Mouse (Mus musculus) neural tube, embryonic 12.5 days (tissue): ENCODE data around the gene Tma16. TPM values are rescaled to one million over a fixed set of nuclear protein-coding genes. Genes with fewer than 3 reads are reported as not detected.

Experiments used
- ATAC-seq: fragments of 200-750 bp; cut with Nextera tagmentation; 2 replicates; pipeline ENCODE4 v1.8.0; 2017; ENCODE audit warnings: low read depth, mild to moderate bottlenecking, moderate TSS enrichment, moderate library complexity; ENCODE audit not compliant: low FRiP score
- H3K27ac ChIP-seq: fragments of 300-500 bp; sonication (generic); 2 replicates; pipeline ENCODE4 v1.5.1; 2016
- H3K27me3 ChIP-seq: fragments of 300-500 bp; sonication (generic); replicated peaks from 2 replicates; pipeline ENCODE4 v1.6.1; 2016; ENCODE audit warnings: mild to moderate bottlenecking
- H3K36me3 ChIP-seq: fragments of 300-500 bp; sonication (generic); 2 replicates; pipeline ENCODE4 v1.6.1; 2016; ENCODE audit warnings: mild to moderate bottlenecking
- H3K4me1 ChIP-seq: fragments of 300-500 bp; sonication (generic); 2 replicates; pipeline ENCODE4 v1.6.1; 2016
- H3K4me2 ChIP-seq: fragments of 300-500 bp; sonication (generic); replicated peaks from 2 replicates; pipeline ENCODE4 v1.6.1; 2016; ENCODE audit warnings: mild to moderate bottlenecking
- H3K4me3 ChIP-seq: fragments of 300-500 bp; sonication (generic); 2 replicates; pipeline ENCODE4 v1.5.1; 2016
- H3K9ac ChIP-seq: fragments of 300-500 bp; sonication (generic); 2 replicates; pipeline ENCODE4 v1.6.1; 2016; ENCODE audit warnings: mild to moderate bottlenecking
- H3K9me3 ChIP-seq: fragments of 300-500 bp; sonication (generic); 2 replicates; pipeline ENCODE4 v1.6.1; 2016; ENCODE audit warnings: mild to moderate bottlenecking
- WGBS: fragments of 180-500 bp; shearing (Covaris S2); methylation state at CpG from one replicate; pipeline ENCODE4 v1.1.7; 2016; 5-methylcytosine and 5-hydroxymethylcytosine counted together
- polyA plus RNA-seq: library from polyadenylated mRNA; unstranded; fragments of >200 nt; fragmentation: Nextera tagmentation; extraction: Ambion mirVana; gene quantifications from 2 replicates; pipeline ENCODE4 v1.2.1, GENCODE M21; 2016

Tma16 gene
- polyA plus RNA-seq, result 11.8 and 14.4 TPM in 2 replicates

DNA sequence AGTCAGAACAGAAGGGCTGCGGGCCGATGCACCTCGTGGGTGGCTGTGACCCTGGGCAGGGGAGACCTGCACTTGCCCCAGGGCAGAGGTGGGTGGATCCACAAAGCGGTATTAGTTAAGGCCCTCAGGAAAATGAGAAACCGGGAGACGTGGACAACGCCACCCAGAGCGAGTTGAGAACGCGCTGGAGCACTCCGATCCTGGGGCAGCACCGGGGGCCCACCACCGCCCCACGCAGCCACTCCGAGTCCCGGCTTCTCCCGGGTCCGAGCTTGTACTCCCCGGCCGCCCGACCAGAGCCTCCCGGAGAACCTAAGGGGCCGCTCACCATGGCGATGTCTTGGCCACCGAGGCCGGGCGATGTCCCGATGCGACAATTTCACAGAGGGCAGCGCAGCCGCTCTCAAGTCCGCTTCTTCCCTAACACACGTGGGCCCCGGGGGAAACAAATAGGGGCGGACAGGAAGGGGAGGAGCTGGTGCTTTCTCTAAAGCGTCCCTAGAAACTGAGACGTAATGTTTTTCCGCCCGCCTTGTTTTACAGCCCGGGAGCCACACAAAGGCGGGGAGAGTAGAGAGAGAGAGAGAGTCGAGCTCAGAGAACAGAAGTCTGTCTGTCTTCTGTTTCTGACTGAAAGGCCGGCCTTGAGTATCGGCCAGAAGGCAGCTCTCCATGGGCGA is at the start of gene Tma16:
Gene Tma16 (minus strand): TSS at position 447 of the 680 bp plus-strand sequence.
- under 1% methylated on average over 45 of the region's 45 CpGs for WGBS
- no peaks in the 10 kb centered on the region; the same call in 1 of the 2 replicates for H3K4me1 ChIP-seq
- H3K27me3 ChIP-seq, result no peaks in the 10 kb centered on the region
- H3K9me3 ChIP-seq, result no peaks in the 10 kb centered on the region
- ATAC-seq, result peak; percentile 96
- H3K36me3 ChIP-seq, result peaks cover 16% of the 10 kb centered on the region
- peak within 1 kb of the TSS; percentile 37; the same call in 1 of the 2 replicates for H3K27ac ChIP-seq
- H3K4me2 ChIP-seq, result peak within 1 kb of the TSS; percentile 72
- H3K9ac ChIP-seq, result peak within 1 kb of the TSS; percentile 83
- H3K4me3 ChIP-seq, result peak within 1 kb of the TSS; percentile 85

DNA sequence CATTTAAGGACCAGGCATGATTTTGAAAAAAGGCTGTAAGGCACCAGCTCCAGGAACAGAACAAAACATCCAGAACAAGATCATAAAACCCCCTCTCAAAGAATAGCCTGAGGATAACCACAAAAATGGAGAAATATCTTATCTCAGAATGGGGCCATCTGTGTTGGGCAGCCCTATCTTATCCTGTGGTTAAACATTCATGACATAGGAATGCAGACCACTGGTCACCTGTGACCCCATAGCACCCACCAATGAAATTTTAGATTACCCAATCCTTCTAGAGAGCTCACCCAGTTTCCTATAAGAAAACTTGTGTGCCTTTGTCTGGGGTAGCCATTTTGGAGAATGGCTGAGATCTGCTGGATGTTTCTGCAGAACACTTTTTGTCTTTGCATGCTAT is 34.2 kb upstream of the Tma16 start:
- H3K27ac ChIP-seq, result no peak overlapping the region
- H3K9ac ChIP-seq, result no peak overlapping the region
- no peak overlapping the region for H3K4me3 ChIP-seq
- no peaks in the 10 kb centered on the region for H3K9me3 ChIP-seq
- H3K4me2 ChIP-seq, result no peak overlapping the region
- no peak for ATAC-seq
- H3K27me3 ChIP-seq, result no peaks in the 10 kb centered on the region
- H3K4me1 ChIP-seq, result no peaks in the 10 kb centered on the region
- H3K36me3 ChIP-seq, result no peaks in the 10 kb centered on the region

DNA sequence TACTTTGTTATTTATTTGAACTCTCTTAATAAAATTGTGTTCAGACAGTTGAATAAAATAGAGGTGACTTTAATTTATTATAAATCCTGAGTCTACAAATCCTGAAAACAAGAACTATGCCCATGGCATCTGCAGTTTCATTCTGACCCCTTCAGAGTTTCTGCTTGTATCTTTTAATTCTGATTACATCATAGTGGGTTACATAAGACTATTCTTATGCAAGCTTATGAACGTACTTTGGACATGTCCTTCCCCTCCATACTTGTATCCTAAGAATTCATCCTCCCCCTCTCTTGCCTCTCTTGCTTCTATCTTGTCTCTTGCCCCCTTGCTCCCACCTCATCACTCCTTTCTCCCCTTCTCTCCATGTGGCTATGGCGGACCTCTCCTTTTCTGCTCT is 32.8 kb upstream of the Tma16 start:
- WGBS, result 88% methylated on average over 2 of the region's 2 CpGs
- H3K27ac ChIP-seq, result no peak overlapping the region

DNA sequence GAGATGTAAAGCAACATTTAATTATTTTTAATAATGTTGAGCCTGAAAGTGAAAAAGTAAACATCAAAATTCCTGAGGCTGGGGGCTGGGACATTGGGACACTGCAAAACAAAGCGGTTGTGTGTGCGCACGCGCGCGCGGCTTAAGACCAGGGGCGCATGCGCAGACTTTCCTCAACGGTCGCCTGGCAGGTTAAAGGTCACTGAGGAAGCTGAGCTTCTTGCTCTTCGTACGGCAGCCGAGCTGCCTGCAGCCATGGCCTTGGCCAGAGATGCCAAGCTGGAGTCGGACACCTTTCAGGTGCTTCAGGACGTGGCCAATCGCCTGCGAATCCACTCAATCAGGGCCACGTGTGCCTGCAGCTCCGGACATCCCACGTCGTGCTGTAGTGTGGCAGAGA is 25.2 kb upstream of the Tma16 start, which contains the start of gene Tktl2:
Gene Tktl2 (plus strand): TSS at position 220 of the 400 bp plus-strand sequence.
- Histone ChIP-seq H3K9me3 (no peaks in the 10 kb centered on the region), H3K9ac (no peak within 1 kb of the TSS), H3K27ac (no peak within 1 kb of the TSS), H3K4me1 (no peaks in the 10 kb centered on the region), H3K36me3 (no peaks in the 10 kb centered on the region), H3K4me3 (no peak within 1 kb of the TSS), H3K4me2 (no peak within 1 kb of the TSS), H3K27me3 (no peaks in the 10 kb centered on the region)
- ATAC-seq, result no peak
- 95% methylated on average over 22 of the region's 22 CpGs for WGBS

More for the DNA sequence above, 32.8 kb upstream of the Tma16 start:
- Histone ChIP-seq H3K27me3 (no peaks in the 10 kb centered on the region), H3K4me3 (no peak overlapping the region), H3K4me1 (no peaks in the 10 kb centered on the region), H3K9me3 (no peaks in the 10 kb centered on the region), H3K9ac (no peak overlapping the region), H3K36me3 (no peaks in the 10 kb centered on the region), H3K4me2 (no peak overlapping the region)
- no peak for ATAC-seq

DNA sequence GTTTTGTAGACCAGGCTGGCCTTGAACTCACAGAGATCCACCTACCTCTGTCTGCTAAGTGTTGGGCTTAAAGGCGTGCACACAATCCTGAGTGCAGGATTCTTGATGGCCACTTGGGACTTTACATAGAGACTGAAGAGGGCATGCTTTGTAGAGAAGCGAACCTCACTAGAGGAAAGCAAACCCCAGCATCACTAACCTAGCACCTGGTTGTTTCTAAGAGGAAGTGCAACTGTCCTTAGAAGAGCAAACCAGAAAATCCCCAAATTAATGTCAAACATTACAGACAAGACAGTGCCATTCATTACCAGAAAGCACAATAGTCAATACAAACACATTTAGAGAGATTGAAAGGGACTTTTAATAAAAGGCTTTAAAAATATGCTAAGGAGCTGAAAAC is 17.1 kb upstream of the Tma16 start:
- H3K36me3 ChIP-seq, result no peaks in the 10 kb centered on the region
- ATAC-seq, result no peak
- no peaks in the 10 kb centered on the region for H3K9me3 ChIP-seq
- H3K27me3 ChIP-seq, result no peaks in the 10 kb centered on the region
- H3K4me1 ChIP-seq, result no peaks in the 10 kb centered on the region
- no peak overlapping the region for H3K4me2 ChIP-seq
- 76% methylated on average over 2 of the region's 2 CpGs for WGBS
- no peak overlapping the region for H3K4me3 ChIP-seq
- H3K9ac ChIP-seq, result no peak overlapping the region
- no peak overlapping the region for H3K27ac ChIP-seq

DNA sequence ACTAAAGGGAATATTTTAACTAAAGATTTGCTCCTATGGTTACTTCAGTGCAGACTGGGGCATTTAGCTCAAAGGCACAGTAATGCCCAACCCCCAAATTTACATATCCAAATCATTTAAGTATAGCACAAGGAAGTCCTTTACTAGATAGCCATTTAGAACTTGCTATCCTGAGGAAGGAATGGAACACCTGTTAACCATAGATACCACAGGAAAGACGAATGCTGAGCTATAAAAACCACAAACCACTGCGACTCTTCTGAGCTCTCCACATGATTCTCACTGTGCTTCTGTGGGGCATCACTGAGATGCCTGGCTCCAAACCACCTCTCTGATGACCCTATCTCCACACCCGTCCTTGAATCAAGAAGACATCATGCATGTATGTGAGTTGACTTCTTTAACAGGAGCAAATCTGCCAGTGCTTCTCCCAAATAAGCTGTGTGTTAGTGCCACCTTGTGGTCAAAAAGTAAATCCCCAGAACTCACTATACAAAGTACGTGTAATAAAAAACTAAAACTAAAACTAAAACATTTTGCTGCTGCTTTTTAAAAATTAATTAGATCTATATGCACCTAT is 10.8 kb upstream of the Tma16 start:
- Histone ChIP-seq H3K9ac (no peak overlapping the region), H3K4me3 (no peak overlapping the region), H3K27ac (no peak overlapping the region), H3K9me3 (no peaks in the 10 kb centered on the region), H3K4me2 (no peak overlapping the region), H3K27me3 (no peaks in the 10 kb centered on the region), H3K4me1 (no peaks in the 10 kb centered on the region), H3K36me3 (no peaks in the 10 kb centered on the region)
- peak; percentile 49; the same call in 1 of the 2 replicates for ATAC-seq
- WGBS, result 40% methylated on average over 4 of the region's 4 CpGs

DNA sequence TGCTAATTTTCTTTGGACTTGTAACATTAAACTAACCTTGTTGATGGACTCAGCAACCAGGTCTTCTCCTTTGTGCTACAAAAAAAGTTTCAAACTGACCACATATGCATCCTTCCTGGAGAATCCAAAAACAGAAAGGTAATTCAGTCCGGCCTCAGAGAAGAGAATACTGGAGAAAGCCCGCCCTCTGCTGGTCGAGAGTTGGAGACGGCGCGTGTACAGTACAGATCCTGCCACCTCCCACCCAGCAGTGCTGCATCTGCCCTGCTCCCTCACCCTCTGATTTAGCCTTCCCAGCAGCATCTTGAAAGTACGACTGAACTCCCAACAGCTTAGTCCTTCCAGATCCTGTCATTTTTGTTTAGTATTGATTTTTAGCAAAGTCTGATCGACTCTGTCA is 9.4 kb upstream of the Tma16 start:
- Histone ChIP-seq H3K27me3 (no peaks in the 10 kb centered on the region), H3K4me3 (no peak overlapping the region), H3K9me3 (no peaks in the 10 kb centered on the region), H3K27ac (no peak overlapping the region), H3K4me1 (no peaks in the 10 kb centered on the region), H3K36me3 (no peaks in the 10 kb centered on the region), H3K9ac (no peak overlapping the region), H3K4me2 (no peak overlapping the region)
- peak; percentile 92 for ATAC-seq
- WGBS, result 9% methylated on average over 8 of the region's 8 CpGs

DNA sequence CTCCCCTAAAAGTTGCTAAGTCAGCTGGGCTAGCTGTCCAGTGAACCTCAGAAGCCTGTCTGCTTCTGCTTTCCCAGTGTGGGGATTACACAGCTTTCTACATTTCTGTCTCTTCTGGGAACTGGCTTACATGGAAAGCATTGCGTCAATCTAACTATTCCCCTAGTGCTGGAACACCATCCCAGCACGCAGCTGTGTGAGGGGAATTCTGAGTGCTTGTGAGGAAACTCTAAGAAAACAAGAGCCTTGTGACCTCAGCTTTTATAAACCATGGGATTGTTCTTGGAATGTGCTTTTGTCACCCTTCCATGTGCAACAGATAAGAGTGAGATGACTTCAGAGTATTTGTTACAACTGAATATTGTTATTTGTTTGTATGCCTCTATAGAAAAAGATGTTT is 8.2 kb upstream of the Tma16 start:
- Histone ChIP-seq H3K4me2 (no peak overlapping the region), H3K9ac (no peak overlapping the region), H3K4me3 (no peak overlapping the region)

DNA sequence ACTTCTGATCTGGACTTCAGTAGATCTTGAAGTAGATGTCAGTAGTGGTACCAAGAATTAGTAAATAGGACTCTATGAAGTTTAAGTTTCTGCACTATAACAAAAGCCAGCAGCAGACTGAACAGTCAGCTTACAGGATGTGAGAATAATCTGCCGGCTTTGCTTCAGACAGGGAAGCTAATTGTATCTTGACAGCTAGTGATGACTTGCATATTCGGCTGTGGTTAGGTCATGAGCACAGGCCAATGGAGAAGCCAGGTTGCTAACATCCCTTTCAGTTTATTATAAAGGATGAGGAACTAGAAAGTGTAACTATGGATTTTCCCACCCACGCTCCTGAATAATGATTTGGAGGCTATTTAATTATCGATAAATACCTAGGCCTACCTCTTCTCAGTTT is 4.3 kb upstream of the Tma16 start:
- Histone ChIP-seq H3K36me3 (no peaks in the 10 kb centered on the region), H3K9me3 (no peaks in the 10 kb centered on the region), H3K27me3 (no peaks in the 10 kb centered on the region), H3K27ac (no peak overlapping the region), H3K4me3 (no peak overlapping the region), H3K4me2 (no peak overlapping the region), H3K9ac (no peak overlapping the region), H3K4me1 (no peaks in the 10 kb centered on the region)
- ATAC-seq, result no peak
- WGBS, result 86% methylated on average over 4 of the region's 4 CpGs

More for the DNA sequence above, 8.2 kb upstream of the Tma16 start:
- no peak overlapping the region for H3K27ac ChIP-seq
- no peaks in the 10 kb centered on the region for H3K27me3 ChIP-seq
- no peaks in the 10 kb centered on the region for H3K4me1 ChIP-seq
- H3K9me3 ChIP-seq, result no peaks in the 10 kb centered on the region
- no peaks in the 10 kb centered on the region for H3K36me3 ChIP-seq
- ATAC-seq, result no peak
- 76% methylated on average over 2 of the region's 2 CpGs for WGBS

DNA sequence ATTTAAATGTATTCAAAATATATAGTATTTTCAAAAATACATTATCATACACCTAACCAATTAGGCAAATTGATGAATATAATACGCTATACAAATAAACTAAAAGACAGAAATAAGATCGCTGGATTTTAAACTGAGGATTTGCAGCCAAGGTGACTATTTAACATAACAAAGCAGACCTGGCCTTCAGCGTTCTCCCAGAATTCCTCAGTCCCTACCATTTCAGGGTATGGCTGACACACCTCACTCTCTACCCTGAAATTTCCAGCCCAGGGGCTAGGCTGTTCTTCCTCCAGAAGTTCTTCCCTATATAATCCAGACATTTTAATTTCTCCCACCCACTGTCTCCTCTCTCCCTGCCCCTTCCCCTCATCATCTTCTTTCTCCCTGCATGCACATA is 2.2 kb upstream of the Tma16 start:
- WGBS, result 45% methylated on average over 3 of the region's 3 CpGs
- Histone ChIP-seq H3K9ac (no peak overlapping the region), H3K4me3 (no peak overlapping the region), H3K27me3 (no peaks in the 10 kb centered on the region), H3K27ac (no peak overlapping the region), H3K9me3 (no peaks in the 10 kb centered on the region), H3K4me2 (no peak overlapping the region), H3K36me3 (no peaks in the 10 kb centered on the region), H3K4me1 (no peaks in the 10 kb centered on the region; the same call in 1 of the 2 replicates)
- no peak for ATAC-seq

DNA sequence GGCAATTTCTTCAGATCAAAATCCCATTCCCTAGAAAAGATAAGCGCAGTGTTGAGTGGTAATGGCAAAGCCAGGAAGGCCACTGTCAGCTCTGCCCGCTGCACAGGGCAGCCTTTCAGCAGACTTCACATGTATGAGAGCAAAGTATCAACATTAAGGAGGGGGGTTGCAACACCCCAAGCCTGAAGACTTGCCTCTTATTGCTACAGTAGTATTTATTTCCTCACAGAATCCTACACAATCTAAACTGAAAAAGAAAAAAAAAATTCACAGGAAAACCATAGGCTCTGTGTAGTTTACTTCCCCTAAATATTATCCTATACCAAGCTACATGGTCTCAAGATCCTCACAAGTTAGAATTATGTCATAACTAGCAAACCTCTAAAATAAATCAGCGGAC is 9.4 kb downstream of the Tma16 start:
- Histone ChIP-seq H3K36me3 (peaks cover 53% of the 10 kb centered on the region), H3K27me3 (no peaks in the 10 kb centered on the region), H3K4me1 (no peaks in the 10 kb centered on the region), H3K9me3 (no peaks in the 10 kb centered on the region), H3K9ac (no peak overlapping the region), H3K27ac (no peak overlapping the region), H3K4me3 (no peak overlapping the region), H3K4me2 (no peak overlapping the region)
- no peak for ATAC-seq
- WGBS, result 94% methylated on average over 3 of the region's 3 CpGs

DNA sequence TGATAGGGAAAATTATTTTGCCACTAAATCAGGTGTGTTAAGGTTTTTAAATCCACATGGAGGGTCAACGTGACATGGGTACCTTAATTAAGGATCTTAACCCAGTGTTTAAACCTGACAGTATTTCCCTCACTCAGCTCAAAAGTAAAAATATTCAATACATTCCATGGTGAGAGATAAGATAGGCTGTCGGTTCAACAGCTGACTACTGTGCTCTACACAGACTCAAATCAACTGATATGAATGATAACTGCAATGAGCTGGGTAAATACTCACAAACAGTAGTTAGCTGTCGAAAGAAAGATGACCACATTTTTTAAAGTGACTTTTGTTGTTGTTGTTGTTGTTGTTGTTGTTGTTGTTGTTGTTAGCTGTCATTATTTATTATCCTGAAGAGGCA is 16.5 kb downstream of the Tma16 start:
- H3K4me1 ChIP-seq, result no peaks in the 10 kb centered on the region
- no peak overlapping the region for H3K9ac ChIP-seq
- no peak overlapping the region for H3K4me3 ChIP-seq
- H3K36me3 ChIP-seq, result no peaks in the 10 kb centered on the region
- H3K9me3 ChIP-seq, result no peaks in the 10 kb centered on the region
- no peak overlapping the region for H3K27ac ChIP-seq
- ATAC-seq, result no peak
- H3K4me2 ChIP-seq, result no peak overlapping the region
- 93% methylated on average over 3 of the region's 3 CpGs for WGBS
- no peaks in the 10 kb centered on the region for H3K27me3 ChIP-seq

DNA sequence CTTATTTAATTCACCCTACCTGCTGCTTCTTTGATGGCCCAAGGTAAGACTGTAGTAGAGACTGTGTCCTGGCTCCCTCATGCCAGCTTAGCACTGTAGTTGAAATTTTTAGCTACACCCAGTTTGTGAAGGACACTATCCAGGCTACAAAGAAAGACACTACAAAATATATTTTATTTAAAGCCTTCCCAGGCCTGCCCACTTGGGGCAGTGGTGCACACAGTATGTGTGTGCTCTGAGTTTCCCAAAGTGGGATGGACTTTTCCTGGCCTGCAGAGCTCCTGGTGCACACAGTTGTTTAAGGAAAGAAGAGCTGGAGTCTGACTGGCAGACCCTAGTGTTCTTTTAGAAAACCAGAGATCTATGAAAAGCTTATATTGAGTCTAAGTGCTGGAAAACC is 29.3 kb downstream of the Tma16 start:
- no peaks in the 10 kb centered on the region for H3K36me3 ChIP-seq
- no peaks in the 10 kb centered on the region for H3K27me3 ChIP-seq
- H3K4me2 ChIP-seq, result no peak overlapping the region
- no peaks in the 10 kb centered on the region for H3K4me1 ChIP-seq
- H3K4me3 ChIP-seq, result no peak overlapping the region
- no peak overlapping the region for H3K27ac ChIP-seq
- no peak overlapping the region for H3K9ac ChIP-seq
- ATAC-seq, result no peak
- no peaks in the 10 kb centered on the region for H3K9me3 ChIP-seq
